Comparison of ENCODE assay signal across 7 mouse cellular contexts in genomic region chr8:126659691-126660657, GRCm38 (mm10).
DNase-seq lines count a peak whose midpoint lies in the region; ATAC-seq and TF ChIP-seq lines count a peak whose summit lies in the region.

No protein-coding gene starts in this region.

- peak overlapping the region; percentile 83 for H3K27ac ChIP-seq in heart, adult 2 months
- peak overlapping the region; percentile 88 for H3K27ac ChIP-seq in kidney, embryonic 16.5 days (ENCODE audit: low read length)
- H3K27ac ChIP-seq in midbrain, embryonic 10.5 days (replicated peaks), result peak overlapping the region; percentile 73

- 34% methylated on average over 12 of the region's 12 CpGs for whole genome bisulfite sequencing in heart, adult 2 months
- 20% methylated on average over 12 of the region's 12 CpGs for WGBS in kidney, embryonic 16.5 days
- 66% methylated on average over 12 of the region's 12 CpGs for WGBS in midbrain, embryonic 10.5 days

- TF ChIP-seq POLR2A in heart, adult 2 months (IDR thresholded peaks at IDR 0.05; ENCODE audit: insufficient read depth, low read depth, low read length), result peak; percentile 64; the same call in 1 of the 2 replicates

- H3K4me1 ChIP-seq in heart, adult 2 months (ENCODE audit: control insufficient read depth, insufficient read depth, low read length), result peaks cover 29% of the 10 kb centered on the region
- H3K4me1 ChIP-seq in kidney, embryonic 16.5 days (ENCODE audit: insufficient read depth, low read length), result peaks cover 76% of the 10 kb centered on the region
- H3K4me1 ChIP-seq in midbrain, embryonic 10.5 days, result peaks cover 61% of the 10 kb centered on the region

- ATAC-seq in kidney, embryonic 16.5 days (ENCODE audit: low FRiP score, low TSS enrichment), result peak; percentile 50; the same call in 1 of the 2 replicates

- peak overlapping the region; percentile 45 for H3K4me2 ChIP-seq in kidney, embryonic 16.5 days (replicated peaks; ENCODE audit: low read depth, low read length)

- H3K4me3 ChIP-seq in heart, adult 2 months, result no peak overlapping the region
- H3K4me3 ChIP-seq in kidney, embryonic 16.5 days (ENCODE audit: low read length), result 0 out of 2 replicates have a peak overlapping the region, but pooled peaks have one; percentile 6
- H3K4me3 ChIP-seq in midbrain, embryonic 10.5 days, result peak overlapping the region; percentile 27; the same call in 1 of the 2 replicates

- peaks cover 4% of the 10 kb centered on the region for H3K36me3 ChIP-seq in heart, adult 2 months (ENCODE audit: control insufficient read depth, insufficient read depth, low read length)
- H3K36me3 ChIP-seq in kidney, embryonic 16.5 days (ENCODE audit: insufficient read depth, low read length), result no peaks in the 10 kb centered on the region
- H3K36me3 ChIP-seq in midbrain, embryonic 10.5 days, result no peaks in the 10 kb centered on the region

- H3K79me2 ChIP-seq in heart, adult 2 months (replicated peaks; ENCODE audit: control insufficient read depth, insufficient read depth, low read length), result no peaks in the 10 kb centered on the region

- peak; percentile 21 for TF ChIP-seq CTCF in heart, adult 2 months (IDR thresholded peaks at IDR 0.05)

- no peaks in the 10 kb centered on the region for H3K9me3 ChIP-seq in kidney, embryonic 16.5 days (ENCODE audit: low read length)
- H3K9me3 ChIP-seq in midbrain, embryonic 10.5 days (replicated peaks), result no peaks in the 10 kb centered on the region

- no peaks in the 10 kb centered on the region for H3K27me3 ChIP-seq in heart, adult 2 months (ENCODE audit: control insufficient read depth, insufficient read depth, low read length)
- no peaks in the 10 kb centered on the region for H3K27me3 ChIP-seq in kidney, embryonic 16.5 days (ENCODE audit: insufficient read depth, low read length)
- no peaks in the 10 kb centered on the region; the same call in 1 of the 2 replicates for H3K27me3 ChIP-seq in midbrain, embryonic 10.5 days (ENCODE audit: low read depth, poor library complexity, severe bottlenecking)

- peak overlapping the region; percentile 53 for H3K9ac ChIP-seq in heart, adult 2 months (ENCODE audit: low read depth, low read length)
- H3K9ac ChIP-seq in kidney, embryonic 16.5 days (replicated peaks; ENCODE audit: low read length), result peak overlapping the region; percentile 29

- 0 out of 2 replicates have a peak, but pooled peaks have one; percentile 9 for TF ChIP-seq EP300 in heart, adult 2 months (IDR thresholded peaks at IDR 0.05; ENCODE audit: insufficient read depth, low read depth, low read length)

- peak; percentile 14 to 52 for DNase-seq in urinary bladder, postnatal 36 days (ENCODE audit: low spot score in 2 of 2)
- no peak for DNase-seq in urinary bladder, postnatal 4 days (ENCODE audit: low spot score in 2 of 2)
- DNase-seq in heart, adult 2 months, result peak; percentile 53 to 56
- DNase-seq in midbrain, embryonic 10.5 days (ENCODE audit: low spot score), result peak; percentile 28
- DNase-seq in cerebellum, adult 8-10 months, result no peak
- DNase-seq in right cerebral cortex, adult 2 months (ENCODE audit: low spot score in 2 of 2), result no peak

- intact Hi-C loops in heart, adult 2 months (cut with DNase I), result no loop called here

Comparison
In these comparisons a context has a peak if more than half of its experiments do, and no peak if none do; other contexts are left out.
1. DNase-seq: peak in urinary bladder, postnatal 36 days (2 of 2), heart, adult 2 months (2 of 2) and midbrain, embryonic 10.5 days (single experiment); none in urinary bladder, postnatal 4 days (0 of 2), cerebellum, adult 8-10 months (single experiment) and right cerebral cortex, adult 2 months (0 of 2).
2. Peak in every context shown above with its lines, with median percentiles within 50 percentile points of each other: H3K27ac ChIP-seq.